Mouse (Mus musculus) mammary gland, adult 2 months (tissue): ENCODE data around the gene Gm21954. TPM values are rescaled to one million over a fixed set of nuclear protein-coding genes. Genes with fewer than 3 reads are reported as not detected.

Experiments used
- polyA plus RNA-seq: library from polyadenylated mRNA; depleted of rRNA; stranded (reverse); fragments of >200 nt; gene quantifications from 2 replicates; pipeline ENCODE4 v1.2.3, GENCODE M21; 2012; ENCODE audit warnings: low replicate concordance; rRNA removed

The Gm21954 gene
- not detected in 2 replicates for polyA plus RNA-seq

DNA sequence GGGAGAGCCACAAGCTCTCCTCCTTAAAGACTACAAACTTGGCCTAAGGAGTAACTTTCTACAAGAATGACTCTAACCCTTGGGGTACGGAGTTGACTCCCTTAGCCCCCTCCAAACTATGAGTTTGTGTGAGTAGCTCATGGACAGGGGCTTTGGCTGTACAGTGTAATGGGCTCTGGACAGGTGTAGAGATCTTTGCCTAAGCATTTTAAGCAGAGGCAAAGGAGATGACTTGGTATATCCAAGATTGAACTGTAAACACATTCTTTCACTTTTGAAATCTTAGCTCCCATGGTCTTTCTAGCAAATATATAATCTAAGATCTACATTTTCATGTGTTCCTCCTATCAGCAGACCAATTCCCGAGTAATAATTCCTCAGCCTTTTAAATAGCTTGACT lies at the start of gene Gm21954:
Gm21954 (minus strand) TSS at position 101 of the 400 bp plus-strand sequence.

Other genes with a start within 250 kb of the Gm21954 start
- gene Dclk1, start 229.8 kb downstream of the Gm21954 start, polyA plus RNA-seq = 5.0 and 5.5 TPM in 2 replicates